Mouse (Mus musculus) CH12.LX (cell line): Measurements from ENCODE around the gene Rasgrp3. TPM values are rescaled to one million over a fixed set of nuclear protein-coding genes. Genes with fewer than 3 reads are reported as not detected.

Source experiments
- polyA plus RNA-seq: library from polyadenylated mRNA; unstranded; fragments of >175 nt; gene quantifications from 2 replicates; pipeline ENCODE4 v1.2.1, GENCODE M21; 2012; ENCODE audit warnings: low read depth; ENCODE audit not compliant: insufficient read length
- total RNA-seq, 2 experiments: library from RNA; depleted of rRNA; stranded (reverse); fragments of 300-350 nt in 1 of 2; fragments of >200 nt in 1 of 2; gene quantifications; 2 replicates each; pipeline ENCODE4 v1.2.3; 2012 to 2014

The Rasgrp3 gene
- total and polyA plus RNA-seq, 3 experiments: 79.6 to 164 (median 161) TPM

Other genes starting within 250 kb of the Rasgrp3 start
- gene Fam98a, start 116.0 kb downstream of the Rasgrp3 start, total RNA-seq (2012; rRNA removed): 37.8 and 46.5 TPM in 2 replicates
- 32.6 and 36.0 TPM in 2 replicates for gene Fam98a, start 116.0 kb downstream of the Rasgrp3 start, total RNA-seq (2014; rRNA removed)
- 92.0 and 93.1 TPM in 2 replicates for gene Fam98a, start 116.0 kb downstream of the Rasgrp3 start, polyA plus RNA-seq